Mouse (Mus musculus) mesoderm, embryonic 11.5 days (tissue): Measurements from ENCODE around the gene Mis18bp1.
"Not testable (repeated sequence)": the region's sequence is repeated elsewhere in the genome, so short reads cannot be mapped to it uniquely, and the experiment has no call there.

Experiments
- DNase-seq: peaks from one replicate; pipeline ENCODE4 v3.0.0-alpha.2; 2012; ENCODE audit warnings: low read depth, low spot score

The Mis18bp1 gene

DNA sequence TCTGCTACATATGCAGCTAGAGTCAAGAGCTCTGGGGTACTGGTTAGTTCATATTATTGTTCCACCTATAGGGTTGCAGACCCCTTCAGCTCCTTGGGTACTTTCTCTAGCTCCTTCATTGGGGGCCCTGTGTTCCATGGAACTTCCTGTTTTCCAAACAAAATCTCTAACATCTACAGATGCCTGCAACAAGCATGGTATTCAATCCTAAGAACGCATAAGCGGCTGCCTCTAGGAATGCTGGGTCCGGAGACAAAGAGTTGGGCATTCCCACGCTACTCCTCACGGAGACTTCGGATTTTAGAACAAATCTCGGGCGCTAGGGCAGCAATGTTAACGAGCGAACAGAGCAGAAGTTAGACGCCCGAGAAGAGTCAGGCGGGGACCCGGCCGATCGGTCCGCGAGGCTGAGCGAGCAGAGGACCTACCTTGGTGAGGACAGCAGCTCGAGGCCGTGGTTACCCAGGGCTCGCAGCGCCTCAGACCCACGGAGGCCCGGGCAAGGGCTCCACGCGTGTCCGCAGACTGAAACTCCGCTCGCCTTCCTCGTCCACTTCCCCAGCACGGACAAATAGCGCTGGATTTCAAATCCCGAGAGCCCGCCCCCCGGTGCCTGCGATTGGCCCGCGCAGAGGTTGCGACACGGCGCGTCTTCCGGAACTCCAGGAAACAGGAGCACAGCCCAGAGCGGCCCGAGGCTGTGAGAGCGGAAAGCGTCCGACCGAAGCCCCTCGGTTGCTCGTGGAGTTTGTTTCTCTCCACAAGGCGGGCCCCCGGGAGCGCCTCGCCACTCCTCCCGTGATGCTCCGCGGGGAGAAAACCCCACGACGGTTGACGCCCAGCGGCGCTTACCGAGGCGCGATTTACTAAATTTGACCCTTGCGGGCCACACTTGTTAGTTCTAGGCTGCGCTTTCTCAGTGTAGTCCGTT lies at the start of gene Mis18bp1:
TSS of gene Mis18bp1 (minus strand) at position 584 of the 931 bp plus-strand sequence.
- DNase-seq, result peak; percentile 96

DNA sequence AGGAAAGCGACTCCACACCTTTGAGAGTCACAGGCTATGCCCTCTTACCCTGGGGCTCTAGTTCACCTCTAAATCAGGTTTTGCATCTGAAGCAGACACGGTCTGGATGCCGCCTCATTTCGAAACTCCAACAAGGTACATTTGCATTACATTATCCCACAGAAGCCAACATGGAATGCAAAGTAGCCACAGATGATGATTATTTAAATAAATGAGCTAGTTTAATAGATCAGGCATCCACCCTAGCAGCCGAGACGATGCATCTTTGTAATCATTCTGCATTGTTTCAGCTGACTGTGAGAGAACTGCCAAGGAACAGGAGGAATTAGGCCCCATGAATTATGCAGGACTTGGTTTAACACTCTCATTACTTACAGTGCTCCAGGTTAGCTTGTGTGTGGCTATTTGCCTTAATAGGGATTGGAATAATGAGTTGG lies 44.0 kb upstream of the Mis18bp1 start:
- no peak for DNase-seq

DNA sequence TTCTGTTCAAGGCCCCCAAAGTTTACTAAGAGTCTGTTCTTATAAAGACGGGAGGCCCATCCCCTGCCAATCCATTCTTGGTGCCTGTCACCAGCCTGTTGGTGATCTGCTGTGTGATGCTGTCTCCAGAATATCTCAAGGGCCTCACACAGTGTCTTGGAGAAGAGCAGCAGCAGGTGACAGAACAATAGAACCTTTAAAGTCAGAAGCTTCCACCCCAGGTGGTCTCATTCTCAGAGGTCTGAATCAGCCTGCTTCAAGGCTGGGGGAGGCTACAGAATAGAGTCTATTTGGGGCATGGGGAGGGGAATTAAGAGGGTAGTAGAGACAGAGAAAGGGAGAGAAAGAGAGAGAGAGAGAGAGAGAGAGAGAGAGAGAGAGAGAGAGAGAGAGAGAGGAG lies 34.0 kb upstream of the Mis18bp1 start:
- no peak for DNase-seq

DNA sequence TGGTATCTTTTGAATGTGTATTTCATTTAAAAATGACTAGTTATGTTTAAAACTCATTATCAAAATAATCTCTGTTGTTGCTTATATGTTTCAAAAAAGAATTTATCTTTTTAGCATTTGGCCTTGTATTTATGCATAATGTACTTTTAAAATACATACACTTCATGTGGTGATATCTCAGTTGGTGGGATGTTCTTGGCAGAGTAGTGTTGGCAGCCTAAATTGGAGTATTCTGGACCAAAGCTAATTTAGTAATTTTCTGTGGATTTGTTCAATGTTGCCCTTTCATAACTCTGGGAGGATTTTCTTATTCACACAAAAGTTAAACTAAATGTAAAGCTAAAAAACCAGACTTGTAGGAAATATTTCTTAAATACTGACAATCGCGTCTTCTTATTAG lies 29.4 kb upstream of the Mis18bp1 start:
- DNase-seq, result no peak

DNA sequence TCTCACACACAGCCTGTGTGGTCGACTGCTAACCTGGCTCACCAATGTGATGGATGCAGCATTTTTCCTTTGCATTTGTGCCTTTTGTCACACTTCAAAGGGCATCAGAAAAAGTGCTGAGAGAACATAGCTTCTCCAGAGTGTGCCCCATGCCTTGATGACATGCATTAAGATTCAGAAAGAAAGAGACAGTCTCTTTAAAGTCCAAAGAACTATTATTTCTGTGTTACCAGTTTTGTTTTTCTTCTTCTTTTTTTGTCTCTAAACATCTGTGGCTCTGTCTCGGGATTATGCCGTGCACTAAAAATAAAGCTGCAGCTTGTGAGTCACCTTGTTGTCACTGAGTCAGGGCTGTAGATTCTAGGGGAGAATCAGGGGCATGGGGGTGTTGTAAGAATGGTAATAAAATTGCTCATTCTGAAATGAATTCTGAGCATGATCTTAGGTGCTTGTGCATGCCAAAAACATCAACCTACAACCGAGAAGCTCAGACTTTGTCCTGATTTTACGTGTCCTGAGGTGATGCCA lies 21.7 kb upstream of the Mis18bp1 start:
- no peak for DNase-seq

DNA sequence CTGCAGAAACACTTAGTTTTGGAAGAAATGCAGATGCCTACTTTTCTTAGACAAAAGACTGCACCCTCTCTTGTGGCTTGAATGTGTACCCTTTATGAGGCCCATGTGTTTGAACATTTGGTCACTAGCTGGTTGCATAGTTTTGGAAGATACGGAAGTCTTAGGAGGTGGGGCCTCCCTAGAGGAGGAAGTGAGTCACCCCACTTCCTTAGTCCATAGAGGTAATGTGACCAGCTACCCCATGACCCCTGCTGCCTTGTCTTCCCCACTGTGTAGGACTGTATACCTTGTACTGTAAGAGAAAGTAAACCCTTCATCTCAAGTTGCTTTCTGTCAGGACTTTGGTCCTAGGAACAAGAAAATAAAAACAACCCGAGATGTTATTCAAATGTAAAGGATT lies 16.8 kb upstream of the Mis18bp1 start:
- DNase-seq, result no peak

DNA sequence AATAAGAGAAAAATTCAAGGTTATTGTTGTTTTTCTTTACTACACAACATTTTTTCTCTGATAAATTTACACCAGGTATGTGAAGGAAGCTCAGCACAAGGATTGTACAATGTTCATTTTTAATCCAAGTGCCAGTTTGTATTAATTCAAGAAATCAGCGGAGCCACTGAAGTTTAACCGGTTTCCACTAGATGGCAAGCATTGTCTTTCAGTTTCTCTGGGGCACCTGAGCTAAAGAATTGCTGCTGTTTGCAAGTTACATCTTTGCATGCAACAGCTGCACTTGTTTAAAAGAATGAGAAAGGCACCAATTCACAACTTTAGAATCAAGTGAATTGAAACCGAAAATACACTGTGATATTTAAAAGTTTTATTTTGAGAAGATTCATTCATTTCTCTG lies 15.0 kb upstream of the Mis18bp1 start:
- no peak for DNase-seq

DNA sequence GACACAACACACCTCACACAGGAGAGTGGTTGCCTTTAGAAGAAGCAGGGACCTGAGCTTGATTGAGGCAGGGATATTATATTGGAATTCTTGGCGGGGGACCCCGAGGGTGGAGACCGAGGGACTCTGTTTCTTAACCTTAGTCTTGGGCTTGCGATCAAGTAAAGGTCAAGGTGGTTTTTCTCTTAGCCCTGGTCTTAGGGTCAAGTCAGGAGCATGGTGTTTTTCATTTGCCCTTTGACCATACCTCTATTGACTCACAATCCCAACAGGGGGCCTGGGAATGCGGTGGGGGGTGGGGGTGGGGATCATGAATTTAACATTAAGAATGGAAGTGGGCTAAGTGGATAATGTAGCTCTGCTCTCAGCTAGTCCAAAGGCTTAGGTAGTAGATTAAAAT lies 1.3 kb upstream of the Mis18bp1 start:
- no peak for DNase-seq

DNA sequence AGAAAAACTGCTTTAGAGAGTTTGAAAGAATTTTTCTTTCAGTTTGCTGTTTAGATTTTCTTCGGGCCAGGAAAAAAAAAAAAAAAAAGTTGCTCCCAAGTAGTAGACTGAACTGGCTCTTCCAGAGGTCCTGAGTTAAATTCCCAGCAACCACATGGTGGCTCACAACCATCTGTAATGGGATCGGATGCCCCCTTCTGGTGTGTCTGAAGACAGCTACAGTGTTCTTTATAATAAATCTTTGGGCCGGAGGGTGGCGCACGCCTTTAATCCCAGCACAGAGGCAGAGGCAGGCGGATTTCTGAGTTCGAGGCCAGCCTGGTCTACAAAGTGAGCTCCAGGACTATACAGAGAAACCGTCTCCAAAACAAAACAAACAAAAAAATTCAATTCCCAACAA lies 555 bp upstream of the Mis18bp1 start:
- not testable (repeated sequence) for DNase-seq

DNA sequence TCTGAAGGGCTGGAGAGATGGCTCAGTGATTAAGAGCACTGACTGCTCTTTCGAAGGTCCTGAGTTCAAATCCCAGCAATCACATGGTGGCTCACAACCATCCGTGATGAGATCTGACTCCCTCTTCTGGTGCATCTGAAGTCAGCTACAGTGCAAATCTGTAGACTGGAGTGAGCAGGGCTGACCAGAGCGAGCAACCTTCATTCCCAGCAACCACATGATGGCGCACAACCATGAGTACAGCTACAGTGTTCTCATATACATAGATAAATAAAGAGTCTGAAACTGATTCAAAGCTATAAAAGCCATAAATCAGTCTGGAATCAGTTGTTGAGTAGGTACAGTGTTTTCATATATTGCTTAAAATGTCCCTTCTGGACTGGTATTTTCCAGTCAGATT lies 36.3 kb downstream of the Mis18bp1 start:
- not testable (repeated sequence) for DNase-seq

DNA sequence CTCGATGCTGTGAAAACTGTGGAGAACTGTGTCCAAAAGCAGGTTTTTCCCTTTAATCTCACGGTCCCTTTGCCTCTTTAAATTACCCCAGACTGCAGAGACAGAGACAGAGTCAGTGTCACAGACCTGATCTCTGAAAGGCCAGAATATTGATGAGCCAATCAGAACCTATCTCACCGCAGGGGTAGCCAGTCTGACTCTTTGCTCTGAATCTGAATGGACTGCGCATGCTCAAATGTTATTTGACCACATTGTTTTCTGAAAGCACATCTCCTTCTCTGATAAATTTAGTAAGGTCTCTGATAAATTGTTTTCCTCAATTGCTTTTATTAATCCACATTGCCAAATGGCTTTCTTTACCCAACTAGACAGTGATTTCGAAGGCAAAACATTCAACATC lies 53.0 kb downstream of the Mis18bp1 start:
- DNase-seq, result no peak

DNA sequence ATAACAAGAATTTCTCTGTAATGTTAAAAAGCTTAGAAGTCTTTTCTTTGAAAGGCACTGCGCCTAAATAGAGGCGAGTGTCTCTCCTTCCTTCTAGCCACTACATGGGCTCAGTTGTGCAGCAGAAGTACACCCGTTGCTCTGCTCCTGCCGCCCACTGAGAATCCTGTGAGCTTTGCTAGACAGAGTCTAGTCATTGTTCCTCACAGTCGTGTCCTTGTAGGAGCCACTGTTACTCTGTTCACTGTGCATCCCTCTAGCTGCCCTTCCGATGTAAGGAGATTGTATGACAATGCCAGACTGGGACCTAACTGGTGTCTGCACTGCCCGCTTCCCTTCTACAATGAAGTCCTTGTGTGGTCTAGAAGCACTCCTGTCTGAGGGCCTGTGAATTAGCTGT lies 53.4 kb downstream of the Mis18bp1 start:
- DNase-seq, result no peak

DNA sequence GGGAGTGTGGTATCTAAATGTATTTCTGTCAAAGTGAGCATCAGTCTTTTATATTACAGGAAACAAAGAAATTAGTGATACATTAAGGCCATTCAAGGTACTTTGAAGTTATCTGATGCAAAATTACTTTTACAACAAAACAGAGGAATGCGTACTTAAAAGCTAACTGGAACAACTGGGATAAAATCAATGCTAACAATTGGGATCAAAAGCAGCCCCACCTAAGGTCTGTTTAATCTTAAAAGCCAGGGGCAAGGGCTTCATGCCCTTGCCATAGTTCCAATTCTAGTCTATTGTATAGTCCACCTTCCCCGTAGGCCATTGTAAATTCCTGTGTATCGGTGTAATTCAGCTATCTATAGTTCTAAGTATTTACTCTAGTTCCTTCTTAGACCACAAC lies 57.4 kb downstream of the Mis18bp1 start:
- DNase-seq, result not testable (repeated sequence)

DNA sequence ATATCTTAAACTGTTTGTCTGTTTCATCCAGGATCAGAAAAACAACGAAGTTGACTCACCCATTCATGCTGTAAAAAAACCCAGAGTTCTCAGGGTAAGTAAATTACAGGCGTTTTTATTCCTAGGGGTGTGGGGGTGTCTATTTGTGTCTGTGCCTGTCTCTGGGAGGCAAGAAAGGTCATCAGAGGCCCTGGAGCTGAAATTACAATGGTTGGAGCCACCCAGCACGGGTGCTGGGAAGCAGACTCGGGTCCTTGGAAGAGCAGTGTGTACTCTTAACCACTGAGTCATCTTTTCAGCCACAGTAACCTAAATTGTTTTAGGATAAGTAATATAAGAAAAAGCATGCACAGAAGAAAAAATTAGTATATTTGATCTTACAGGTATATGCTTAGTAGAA lies 58.5 kb downstream of the Mis18bp1 start:
- no peak for DNase-seq

DNA sequence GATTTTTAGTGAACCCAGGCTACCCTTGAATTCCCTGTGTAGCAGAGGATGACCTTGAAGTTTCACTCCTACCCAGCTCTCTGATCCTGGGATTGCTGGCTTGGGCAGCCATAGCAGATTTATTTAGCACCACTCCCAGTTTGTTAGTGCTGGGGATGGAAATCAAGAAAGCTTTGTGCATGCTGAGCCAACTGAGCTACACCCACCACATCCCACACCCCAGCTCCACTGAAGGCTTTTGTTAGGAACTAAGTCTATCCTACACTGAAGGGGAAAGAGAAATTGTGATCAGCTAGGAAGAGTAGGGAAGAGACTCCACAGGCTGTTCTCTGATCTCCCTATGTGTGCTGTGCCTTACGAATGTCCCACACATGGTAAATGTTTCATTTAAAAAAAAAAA lies 59.6 kb downstream of the Mis18bp1 start:
- DNase-seq, result no peak

DNA sequence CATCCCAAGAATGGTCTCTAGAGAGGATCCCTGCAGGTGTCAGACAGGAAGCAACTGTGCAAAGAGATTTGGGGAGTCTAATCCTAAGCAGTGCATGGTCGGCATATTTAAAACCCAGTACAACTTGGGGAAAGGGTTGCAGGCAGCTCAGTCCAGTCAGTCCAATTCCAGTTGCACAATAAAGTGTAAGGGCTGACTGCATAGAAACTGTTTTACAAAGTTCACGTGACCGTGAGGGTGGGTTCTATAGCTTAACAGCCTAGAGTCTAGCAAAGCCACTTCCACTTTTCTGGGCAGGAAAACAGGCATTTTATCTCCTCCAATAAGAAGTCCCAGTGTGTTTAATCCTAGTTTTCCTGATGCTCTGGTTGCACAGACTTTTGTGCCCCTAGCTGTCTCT lies 60.9 kb downstream of the Mis18bp1 start:
- DNase-seq, result no peak

DNA sequence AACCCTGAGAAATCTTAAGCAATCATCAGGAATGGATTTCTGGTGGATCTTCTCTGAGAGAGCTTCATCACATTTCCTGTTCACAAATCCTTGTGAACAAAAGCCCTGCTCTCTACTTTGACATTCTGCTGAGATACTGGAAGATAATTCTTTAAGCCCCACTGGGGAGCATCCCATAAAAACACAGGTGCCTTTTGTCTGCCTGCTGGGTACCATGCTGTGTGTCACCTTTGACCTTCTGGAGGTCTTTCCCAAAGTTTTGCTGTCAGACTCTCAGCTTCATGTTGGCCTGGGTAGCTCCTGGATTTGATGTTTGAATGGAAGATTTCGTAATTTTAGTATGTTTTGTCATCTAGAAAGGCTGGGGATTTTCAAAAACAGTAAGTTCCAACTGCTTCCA lies 63.7 kb downstream of the Mis18bp1 start:
- DNase-seq, result no peak
